Mouse (Mus musculus): ENCODE results near the gene Ror1. TPM values are rescaled to one million over a fixed set of nuclear protein-coding genes. Genes with fewer than 3 reads are reported as not detected.

Ror1 gene
- polyA plus RNA-seq, 1 experiment = 0.06 TPM

GRCm38 (mm10) chr4:100324719-100325515, 229.3 kb downstream of the Ror1 start:
- no peaks in the 10 kb centered on the region for H3K79me2 ChIP-seq (ENCODE audit: control insufficient read depth, insufficient read depth)
- no peaks in the 10 kb centered on the region for H3K36me3 ChIP-seq (ENCODE audit: control insufficient read depth, insufficient read depth)

GRCm38 (mm10) chr4:100328361-100328970, 232.9 kb downstream of the Ror1 start:
- Histone ChIP-seq H3ac (ENCODE audit: control insufficient read depth, insufficient read length) (no peak overlapping the region), H3K79me2 (ENCODE audit: control insufficient read depth, insufficient read depth) (no peaks in the 10 kb centered on the region), H3K36me3 (ENCODE audit: control insufficient read depth, insufficient read depth) (no peaks in the 10 kb centered on the region), H3K27me3 (ENCODE audit: control insufficient read depth, insufficient read depth, insufficient read length) (no peaks in the 10 kb centered on the region), H3K4me3 (no peak overlapping the region), H3K4me2 (ENCODE audit: low read depth) (no peak overlapping the region)
- TF ChIP-seq USF1 (IDR thresholded peaks at IDR 0.05; ENCODE audit: low read depth) (no peak), MAX (IDR thresholded peaks at IDR 0.05; ENCODE audit: low read depth) (no peak)

More at GRCm38 (mm10) chr4:100324719-100325515, 229.3 kb downstream of the Ror1 start:
- no peak for TF ChIP-seq REST (IDR thresholded peaks at IDR 0.05; ENCODE audit: insufficient read depth, insufficient read length)
- no peak for TF ChIP-seq E2F4 (IDR thresholded peaks at IDR 0.05; ENCODE audit: insufficient read depth)
- TF ChIP-seq POLR2AphosphoS2 (IDR thresholded peaks at IDR 0.05; ENCODE audit: insufficient read length, low read depth) = no peak
- TF ChIP-seq CEBPB (IDR thresholded peaks at IDR 0.05; ENCODE audit: insufficient read depth, poor library complexity, severe bottlenecking) = no peak
- no peak for TF ChIP-seq MYOD1 (IDR thresholded peaks at IDR 0.05; ENCODE audit: control insufficient read depth in 1 of 3, insufficient read length in 2 of 3, low read depth in 2 of 3)
- TF ChIP-seq POLR2A (IDR thresholded peaks at IDR 0.05; ENCODE audit: insufficient read length, low read depth) = no peak
- no peak for TF ChIP-seq TCF3 (IDR thresholded peaks at IDR 0.05; ENCODE audit: insufficient read length, low read depth)
- TF ChIP-seq TCF12 (IDR thresholded peaks at IDR 0.05; ENCODE audit: insufficient read depth, poor library complexity, severe bottlenecking) = no peak
- no peak for TF ChIP-seq SRF (IDR thresholded peaks at IDR 0.05; ENCODE audit: control insufficient read depth, insufficient read length, low read depth)
- TF ChIP-seq MYOG (IDR thresholded peaks at IDR 0.05; ENCODE audit: control insufficient read depth in 1 of 3, insufficient read depth in 1 of 3, insufficient read length in 2 of 3, low read depth in 2 of 3) = no peak
- Histone ChIP-seq H3K27me3 (ENCODE audit: control insufficient read depth, insufficient read depth, insufficient read length) (no peaks in the 10 kb centered on the region), H3K4me2 (ENCODE audit: low read depth) (no peak overlapping the region), H3ac (ENCODE audit: control insufficient read depth, insufficient read length) (no peak overlapping the region), H3K4me3 (no peak overlapping the region)

- H3K27me3 ChIP-seq (ENCODE audit: control insufficient read depth, insufficient read depth, insufficient read length) = no peaks in the 10 kb centered on the region
- H3K4me2 ChIP-seq (ENCODE audit: low read depth) = no peak overlapping the region
- H3K4me3 ChIP-seq = no peak overlapping the region
- H3K36me3 ChIP-seq (ENCODE audit: control insufficient read depth, insufficient read depth) = no peaks in the 10 kb centered on the region
- H3ac ChIP-seq (ENCODE audit: control insufficient read depth, insufficient read length) = no peak overlapping the region
- H3K79me2 ChIP-seq (ENCODE audit: control insufficient read depth, insufficient read depth) = no peaks in the 10 kb centered on the region
- TF ChIP-seq POLR2A (IDR thresholded peaks at IDR 0.05; ENCODE audit: insufficient read length, low read depth) (no peak), CEBPB (IDR thresholded peaks at IDR 0.05; ENCODE audit: insufficient read depth, poor library complexity, severe bottlenecking) (no peak), POLR2AphosphoS2 (IDR thresholded peaks at IDR 0.05; ENCODE audit: insufficient read length, low read depth) (no peak), TCF12 (IDR thresholded peaks at IDR 0.05; ENCODE audit: insufficient read depth, poor library complexity, severe bottlenecking) (no peak), TCF3 (IDR thresholded peaks at IDR 0.05; ENCODE audit: insufficient read length, low read depth) (no peak), MAX (IDR thresholded peaks at IDR 0.05; ENCODE audit: low read depth) (no peak), SRF (IDR thresholded peaks at IDR 0.05; ENCODE audit: control insufficient read depth, insufficient read length, low read depth) (no peak), MYOG (IDR thresholded peaks at IDR 0.05; ENCODE audit: control insufficient read depth in 1 of 3, insufficient read depth in 1 of 3, insufficient read length in 2 of 3, low read depth in 2 of 3) (no peak), USF1 (IDR thresholded peaks at IDR 0.05; ENCODE audit: low read depth) (no peak), MYOD1 (IDR thresholded peaks at IDR 0.05; ENCODE audit: control insufficient read depth in 1 of 3, insufficient read length in 2 of 3, low read depth in 2 of 3) (no peak), E2F4 (IDR thresholded peaks at IDR 0.05; ENCODE audit: insufficient read depth) (no peak), REST (IDR thresholded peaks at IDR 0.05; ENCODE audit: insufficient read depth, insufficient read length) (no peak)
Measured at GRCm38 (mm10) chr4:100335168-100335567, 239.6 kb downstream of the Ror1 start.

GRCm38 (mm10) chr4:100347791-100348190, 252.2 kb downstream of the Ror1 start:
- Histone ChIP-seq H3K36me3 (ENCODE audit: control insufficient read depth, insufficient read depth) (no peaks in the 10 kb centered on the region), H3K4me2 (ENCODE audit: low read depth) (no peak overlapping the region), H3ac (ENCODE audit: control insufficient read depth, insufficient read length) (no peak overlapping the region), H3K27me3 (ENCODE audit: control insufficient read depth, insufficient read depth, insufficient read length) (no peaks in the 10 kb centered on the region), H3K79me2 (ENCODE audit: control insufficient read depth, insufficient read depth) (no peaks in the 10 kb centered on the region), H3K4me3 (no peak overlapping the region)
- TF ChIP-seq MYOD1 (IDR thresholded peaks at IDR 0.05; ENCODE audit: control insufficient read depth in 1 of 3, insufficient read length in 2 of 3, low read depth in 2 of 3) (no peak), MAX (IDR thresholded peaks at IDR 0.05; ENCODE audit: low read depth) (no peak), REST (IDR thresholded peaks at IDR 0.05; ENCODE audit: insufficient read depth, insufficient read length) (no peak), POLR2AphosphoS2 (IDR thresholded peaks at IDR 0.05; ENCODE audit: insufficient read length, low read depth) (no peak), TCF12 (IDR thresholded peaks at IDR 0.05; ENCODE audit: insufficient read depth, poor library complexity, severe bottlenecking) (no peak), USF1 (IDR thresholded peaks at IDR 0.05; ENCODE audit: low read depth) (no peak), E2F4 (IDR thresholded peaks at IDR 0.05; ENCODE audit: insufficient read depth) (no peak), SRF (IDR thresholded peaks at IDR 0.05; ENCODE audit: control insufficient read depth, insufficient read length, low read depth) (no peak), TCF3 (IDR thresholded peaks at IDR 0.05; ENCODE audit: insufficient read length, low read depth) (no peak), MYOG (IDR thresholded peaks at IDR 0.05; ENCODE audit: control insufficient read depth in 1 of 3, insufficient read depth in 1 of 3, insufficient read length in 2 of 3, low read depth in 2 of 3) (no peak), CEBPB (IDR thresholded peaks at IDR 0.05; ENCODE audit: insufficient read depth, poor library complexity, severe bottlenecking) (no peak), POLR2A (IDR thresholded peaks at IDR 0.05; ENCODE audit: insufficient read length, low read depth) (no peak)
